Mouse (Mus musculus) G1E (cell line): ENCODE results near the gene Sec14l4. TPM values are rescaled to one million over a fixed set of nuclear protein-coding genes. Genes with fewer than 3 reads are reported as not detected.
"Not testable (repeated sequence)": the region's sequence is repeated elsewhere in the genome, so short reads cannot be mapped to it uniquely, and the experiment has no call there.

Source experiments
- ATAC-seq: 2 replicates; pipeline ENCODE4 v1.8.0; 2016; ENCODE audit warnings: mild to moderate bottlenecking; ENCODE audit not compliant: insufficient number of reproducible peaks, poor library complexity, low FRiP score, severe bottlenecking; ENCODE audit errors: extremely low read depth
- DNase-seq: peaks from one replicate; pipeline ENCODE4 v3.0.0; 2012; ENCODE audit warnings: low spot score
- H3K27me3 ChIP-seq: 2 replicates; pipeline ENCODE4 v1.6.1; 2012; ENCODE audit warnings: mild to moderate bottlenecking, low read length, inconsistent platforms; ENCODE audit not compliant: insufficient read depth
- H3K36me3 ChIP-seq: replicated peaks from 2 replicates; pipeline ENCODE3; 2012; ENCODE audit warnings: mild to moderate bottlenecking, inconsistent platforms
- H3K4me1 ChIP-seq: 2 replicates; pipeline ENCODE4 v1.6.1; 2012; ENCODE audit warnings: low read depth, low read length, inconsistent platforms, mixed read lengths; ENCODE audit not compliant: insufficient read depth
- H3K4me3 ChIP-seq: 2 replicates; pipeline ENCODE4 v1.5.1; 2012; ENCODE audit warnings: low read depth, mild to moderate bottlenecking, inconsistent platforms, low read length, moderate library complexity, mixed read lengths
- H3K9me3 ChIP-seq: replicated peaks from 2 replicates; pipeline ENCODE4 v1.6.1; 2012; ENCODE audit warnings: inconsistent platforms
- CTCF ChIP-seq: IDR thresholded peaks from 2 replicates; pipeline ENCODE4 v1.5.1; 2012; ENCODE audit warnings: low read depth, low read length, inconsistent platforms, mixed read lengths
- GATA1 ChIP-seq: IDR thresholded peaks from 2 replicates; pipeline ENCODE4 v1.6.1; 2012; ENCODE audit warnings: borderline replicate concordance, low read length, inconsistent platforms, mixed read lengths
- GATA2 ChIP-seq: IDR thresholded peaks from 2 replicates; pipeline ENCODE4 v1.6.1; 2012; ENCODE audit warnings: low read depth, low read length, inconsistent platforms, borderline replicate concordance
- POLR2AphosphoS5 ChIP-seq: IDR thresholded peaks from 2 replicates; pipeline ENCODE4 v1.6.1; 2012; ENCODE audit warnings: low read depth, low read length, inconsistent platforms; ENCODE audit not compliant: insufficient replicate concordance
- TAL1 ChIP-seq: conservative IDR thresholded peaks from 2 replicates; pipeline ENCODE4 v1.6.1; 2012; ENCODE audit warnings: low read depth, low read length, inconsistent platforms, mixed read lengths
- polyA plus RNA-seq: library from polyadenylated mRNA; stranded (reverse); fragments of >175 nt; gene quantifications from 2 replicates; pipeline ENCODE4 v1.2.3, GENCODE M21; 2012
- total RNA-seq, 2 experiments: library from RNA; stranded (forward) in 1 of 2; stranded (reverse) in 1 of 2; fragments of 200-1000 nt in 1 of 2; fragments of >200 nt in 1 of 2; fragmentation: Nextera tagmentation in 1 of 2; gene quantifications; 2 replicates each; pipeline ENCODE4 v1.2.3; 2014 to 2017

Gene Sec14l4
- total and polyA plus RNA-seq, 3 experiments, result 0.11 TPM; not detected in 2

- no peak for TF ChIP-seq GATA1
- TF ChIP-seq TAL1, result no peak
- TF ChIP-seq CTCF, result peak; percentile 81
- TF ChIP-seq GATA2, result no peak
- DNase-seq, result peak; percentile 52
- Histone ChIP-seq H3K27me3 (peaks cover 17% of the 10 kb centered on the region), H3K9me3 (peaks cover 10% of the 10 kb centered on the region), H3K4me3 (no peak overlapping the region), H3K36me3 (no peaks in the 10 kb centered on the region), H3K4me1 (no peaks in the 10 kb centered on the region; the same call in 1 of the 2 replicates)
- ATAC-seq, result no peak
Measured at GRCm38 (mm10) chr11:4001603-4002002, 29.7 kb upstream of the Sec14l4 start.

GRCm38 (mm10) chr11:4005220-4005805 is 25.9 kb upstream of the Sec14l4 start:
- TF ChIP-seq TAL1 (no peak), POLR2AphosphoS5 (no peak), CTCF (no peak), GATA2 (no peak), GATA1 (no peak)
- Histone ChIP-seq H3K4me1 (0 out of 2 replicates have a peak, but pooled peaks cover 3% of the 10 kb centered on the region), H3K36me3 (no peaks in the 10 kb centered on the region), H3K4me3 (no peak overlapping the region), H3K9me3 (no peaks in the 10 kb centered on the region), H3K27me3 (peaks cover 9% of the 10 kb centered on the region)
- ATAC-seq (no peak), DNase-seq (no peak)

- no peak for ATAC-seq
- no peak for DNase-seq
- H3K36me3 ChIP-seq, result no peaks in the 10 kb centered on the region
Measured at GRCm38 (mm10) chr11:4006462-4006861, 24.8 kb upstream of the Sec14l4 start.

DNA sequence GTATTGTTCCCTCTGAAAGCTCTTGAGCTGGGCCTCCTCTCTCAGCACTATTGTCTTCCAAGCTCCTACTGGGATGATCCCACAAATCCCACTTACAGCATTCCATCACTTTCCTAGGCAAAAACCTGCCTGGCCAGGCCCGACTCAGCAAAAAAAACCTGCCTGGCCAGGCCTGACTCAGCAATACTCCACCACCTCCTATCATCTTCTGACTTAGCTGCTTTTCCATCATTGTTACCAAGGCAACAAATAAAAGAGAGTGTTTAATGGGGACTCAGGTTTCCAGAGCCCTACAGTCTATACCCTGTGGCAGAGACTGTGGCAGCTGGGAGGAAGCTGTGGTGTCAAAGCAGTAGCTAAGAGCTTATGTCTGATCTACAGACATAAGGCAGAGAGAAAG is 18.6 kb upstream of the Sec14l4 start:
- no peak overlapping the region for H3K4me3 ChIP-seq
- peaks cover 3% of the 10 kb centered on the region; the same call in 1 of the 2 replicates for H3K27me3 ChIP-seq
- peaks cover 18% of the 10 kb centered on the region for H3K9me3 ChIP-seq
- no peaks in the 10 kb centered on the region for H3K4me1 ChIP-seq
- DNase-seq, result no peak
- TF ChIP-seq POLR2AphosphoS5 (no peak), CTCF (no peak), TAL1 (no peak), GATA1 (no peak), GATA2 (no peak)
- no peak for ATAC-seq
- H3K36me3 ChIP-seq, result no peaks in the 10 kb centered on the region

More at GRCm38 (mm10) chr11:4006462-4006861, 24.8 kb upstream of the Sec14l4 start:
- no peak for TF ChIP-seq CTCF
- no peak for TF ChIP-seq GATA1
- no peak for TF ChIP-seq TAL1
- TF ChIP-seq GATA2, result no peak
- no peak for TF ChIP-seq POLR2AphosphoS5
- H3K4me1 ChIP-seq, result 0 out of 2 replicates have a peak, but pooled peaks cover 3% of the 10 kb centered on the region
- peaks cover 10% of the 10 kb centered on the region for H3K27me3 ChIP-seq
- no peak overlapping the region for H3K4me3 ChIP-seq
- no peaks in the 10 kb centered on the region for H3K9me3 ChIP-seq

GRCm38 (mm10) chr11:4015796-4016195 is 15.5 kb upstream of the Sec14l4 start:
- not testable (repeated sequence) for H3K4me1 ChIP-seq, H3K27me3 ChIP-seq, ATAC-seq, H3K36me3 ChIP-seq, H3K4me3 ChIP-seq, DNase-seq
- peaks cover 18% of the 10 kb centered on the region for H3K9me3 ChIP-seq

- not testable (repeated sequence) for H3K36me3 ChIP-seq, H3K4me3 ChIP-seq, H3K4me1 ChIP-seq, ATAC-seq, DNase-seq
- H3K27me3 ChIP-seq, result peaks cover 11% of the 10 kb centered on the region
- peaks cover 12% of the 10 kb centered on the region for H3K9me3 ChIP-seq
Measured at GRCm38 (mm10) chr11:4022111-4022510, 9.2 kb upstream of the Sec14l4 start.

GRCm38 (mm10) chr11:4023321-4023720 is 7.9 kb upstream of the Sec14l4 start:
- peaks cover 11% of the 10 kb centered on the region for H3K27me3 ChIP-seq
- ATAC-seq (no peak), DNase-seq (no peak)
- no peaks in the 10 kb centered on the region for H3K4me1 ChIP-seq
- no peak overlapping the region for H3K4me3 ChIP-seq
- no peak for TF ChIP-seq TAL1
- TF ChIP-seq GATA2, result no peak
- TF ChIP-seq POLR2AphosphoS5, result no peak
- TF ChIP-seq CTCF, result no peak
- no peaks in the 10 kb centered on the region for H3K36me3 ChIP-seq
- H3K9me3 ChIP-seq, result peaks cover 11% of the 10 kb centered on the region
